Mouse (Mus musculus): ENCODE data around the gene Slc44a2. TPM values are rescaled to one million over a fixed set of nuclear protein-coding genes. Genes with fewer than 3 reads are reported as not detected.

Slc44a2 gene
- polyA plus RNA-seq, 1 experiment = 271 TPM

GRCm38 (mm10) chr9:21292271-21292670, 28.2 kb upstream of the Slc44a2 start:
- DNase-seq = no peak
- WGBS = 91% methylated on average over 3 of the region's 3 CpGs
- TF ChIP-seq POLR2A (IDR thresholded peaks at IDR 0.05; ENCODE audit: borderline replicate concordance, extremely low read depth, low read depth, low read length) = no peak
- no peak for TF ChIP-seq CTCF (IDR thresholded peaks at IDR 0.05; ENCODE audit: insufficient read depth, low read length)
- Histone ChIP-seq H3K4me1 (ENCODE audit: control insufficient read depth, insufficient read depth, low read length) (peaks cover 6% of the 10 kb centered on the region; the same call in 1 of the 2 replicates), H3K4me3 (replicated peaks; ENCODE audit: extremely low read depth, low read depth, low read length) (no peak overlapping the region)

- no peak overlapping the region for H3K4me3 ChIP-seq (replicated peaks; ENCODE audit: extremely low read depth, low read depth, low read length)
- 81% methylated on average over 10 of the region's 10 CpGs for WGBS
- no peak for DNase-seq
- H3K4me1 ChIP-seq (ENCODE audit: control insufficient read depth, insufficient read depth, low read length) = no peaks in the 10 kb centered on the region
- TF ChIP-seq CTCF (IDR thresholded peaks at IDR 0.05; ENCODE audit: insufficient read depth, low read length) (no peak), POLR2A (IDR thresholded peaks at IDR 0.05; ENCODE audit: borderline replicate concordance, extremely low read depth, low read depth, low read length) (no peak)
These were observed 21.5 kb upstream of the Slc44a2 start for GRCm38 (mm10) chr9:21299014-21299413.

GRCm38 (mm10) chr9:21305065-21305464, 15.4 kb upstream of the Slc44a2 start:
- WGBS = 80% methylated on average over 7 of the region's 7 CpGs
- no peak for TF ChIP-seq CTCF (IDR thresholded peaks at IDR 0.05; ENCODE audit: insufficient read depth, low read length)
- no peak for TF ChIP-seq POLR2A (IDR thresholded peaks at IDR 0.05; ENCODE audit: borderline replicate concordance, extremely low read depth, low read depth, low read length)
- DNase-seq = no peak
- H3K4me1 ChIP-seq (ENCODE audit: control insufficient read depth, insufficient read depth, low read length) = no peaks in the 10 kb centered on the region
- H3K4me3 ChIP-seq (replicated peaks; ENCODE audit: extremely low read depth, low read depth, low read length) = no peak overlapping the region

- H3K4me1 ChIP-seq (ENCODE audit: control insufficient read depth, insufficient read depth, low read length) = no peaks in the 10 kb centered on the region
- DNase-seq = no peak
- H3K4me3 ChIP-seq (replicated peaks; ENCODE audit: extremely low read depth, low read depth, low read length) = no peak overlapping the region
- no peak for TF ChIP-seq CTCF (IDR thresholded peaks at IDR 0.05; ENCODE audit: insufficient read depth, low read length)
- no peak for TF ChIP-seq POLR2A (IDR thresholded peaks at IDR 0.05; ENCODE audit: borderline replicate concordance, extremely low read depth, low read depth, low read length)
- 58% methylated on average over 15 of the region's 15 CpGs for WGBS
These were observed 11.3 kb upstream of the Slc44a2 start for GRCm38 (mm10) chr9:21309150-21309741.

GRCm38 (mm10) chr9:21311695-21312094, 8.8 kb upstream of the Slc44a2 start:
- Histone ChIP-seq H3K4me3 (replicated peaks; ENCODE audit: extremely low read depth, low read depth, low read length) (peak overlapping the region; percentile 58), H3K4me1 (ENCODE audit: control insufficient read depth, insufficient read depth, low read length) (no peaks in the 10 kb centered on the region)
- TF ChIP-seq CTCF (IDR thresholded peaks at IDR 0.05; ENCODE audit: insufficient read depth, low read length) = no peak
- no peak for TF ChIP-seq POLR2A (IDR thresholded peaks at IDR 0.05; ENCODE audit: borderline replicate concordance, extremely low read depth, low read depth, low read length)
- 39% methylated on average over 7 of the region's 7 CpGs for WGBS
- no peak for DNase-seq

GRCm38 (mm10) chr9:21312134-21312533, 8.4 kb upstream of the Slc44a2 start, which contains the start of gene Ap1m2:
Ap1m2 (minus strand) TSS chr9:21312337.
- no peaks in the 10 kb centered on the region for H3K4me1 ChIP-seq (ENCODE audit: control insufficient read depth, insufficient read depth, low read length)
- DNase-seq = peak; percentile 66
- peak; percentile 27; the same call in 1 of the 2 replicates for TF ChIP-seq POLR2A (IDR thresholded peaks at IDR 0.05; ENCODE audit: borderline replicate concordance, extremely low read depth, low read depth, low read length)
- no peak for TF ChIP-seq CTCF (IDR thresholded peaks at IDR 0.05; ENCODE audit: insufficient read depth, low read length)
- 18% methylated on average over 35 of the region's 35 CpGs for WGBS
- peak within 1 kb of the TSS; percentile 58 for H3K4me3 ChIP-seq (replicated peaks; ENCODE audit: extremely low read depth, low read depth, low read length)

GRCm38 (mm10) chr9:21313394-21313793, 7.1 kb upstream of the Slc44a2 start:
- DNase-seq = peak; percentile 91
- TF ChIP-seq POLR2A (IDR thresholded peaks at IDR 0.05; ENCODE audit: borderline replicate concordance, extremely low read depth, low read depth, low read length) = no peak
- TF ChIP-seq CTCF (IDR thresholded peaks at IDR 0.05; ENCODE audit: insufficient read depth, low read length) = peak; percentile 91
- Histone ChIP-seq H3K4me1 (ENCODE audit: control insufficient read depth, insufficient read depth, low read length) (no peaks in the 10 kb centered on the region), H3K4me3 (replicated peaks; ENCODE audit: extremely low read depth, low read depth, low read length) (no peak overlapping the region)
- 10% methylated on average over 11 of the region's 11 CpGs for WGBS

GRCm38 (mm10) chr9:21314367-21315140, 5.9 kb upstream of the Slc44a2 start:
- WGBS = 93% methylated on average over 9 of the region's 9 CpGs
- no peaks in the 10 kb centered on the region for H3K4me1 ChIP-seq (ENCODE audit: control insufficient read depth, insufficient read depth, low read length)
- no peak for TF ChIP-seq POLR2A (IDR thresholded peaks at IDR 0.05; ENCODE audit: borderline replicate concordance, extremely low read depth, low read depth, low read length)
- TF ChIP-seq CTCF (IDR thresholded peaks at IDR 0.05; ENCODE audit: insufficient read depth, low read length) = no peak
- no peak for DNase-seq
- no peak overlapping the region for H3K4me3 ChIP-seq (replicated peaks; ENCODE audit: extremely low read depth, low read depth, low read length)

GRCm38 (mm10) chr9:21315421-21315820, 5.1 kb upstream of the Slc44a2 start:
- no peak for TF ChIP-seq POLR2A (IDR thresholded peaks at IDR 0.05; ENCODE audit: borderline replicate concordance, extremely low read depth, low read depth, low read length)
- 45% methylated on average over 5 of the region's 5 CpGs for WGBS
- H3K4me1 ChIP-seq (ENCODE audit: control insufficient read depth, insufficient read depth, low read length) = peaks cover 2% of the 10 kb centered on the region; the same call in 1 of the 2 replicates
- no peak for DNase-seq
- no peak overlapping the region for H3K4me3 ChIP-seq (replicated peaks; ENCODE audit: extremely low read depth, low read depth, low read length)

GRCm38 (mm10) chr9:21316696-21317095, 3.8 kb upstream of the Slc44a2 start:
- no peak for TF ChIP-seq POLR2A (IDR thresholded peaks at IDR 0.05; ENCODE audit: borderline replicate concordance, extremely low read depth, low read depth, low read length)
- no peak for TF ChIP-seq CTCF (IDR thresholded peaks at IDR 0.05; ENCODE audit: insufficient read depth, low read length)
- WGBS = 60% methylated on average over 7 of the region's 7 CpGs
- DNase-seq = no peak
- Histone ChIP-seq H3K4me1 (ENCODE audit: control insufficient read depth, insufficient read depth, low read length) (peaks cover 2% of the 10 kb centered on the region; the same call in 1 of the 2 replicates), H3K4me3 (replicated peaks; ENCODE audit: extremely low read depth, low read depth, low read length) (no peak overlapping the region)
